Mouse (Mus musculus) C2C12 (cell line): Measurements from ENCODE around the gene Frk. TPM values are rescaled to one million over a fixed set of nuclear protein-coding genes. Genes with fewer than 3 reads are reported as not detected.

Experiments used
- H3K27me3 ChIP-seq: one replicate; pipeline ENCODE4 v1.6.1; 2011; ENCODE audit not compliant: control insufficient read depth, insufficient read depth, insufficient read length
- H3K36me3 ChIP-seq: one replicate; pipeline ENCODE4 v1.6.1; 2011; ENCODE audit not compliant: control insufficient read depth, insufficient read depth
- H3K4me3 ChIP-seq: one replicate; pipeline ENCODE4 v1.5.1; 2011; ENCODE audit warnings: mild to moderate bottlenecking, control low read depth; ENCODE audit not compliant: poor library complexity, insufficient read depth, severe bottlenecking
- H3K79me2 ChIP-seq: one replicate; pipeline ENCODE4 v1.6.1; 2011; ENCODE audit not compliant: control insufficient read depth, insufficient read depth
- H3K79me3 ChIP-seq: one replicate; pipeline ENCODE4 v1.6.1; 2011; ENCODE audit warnings: low read depth, control low read depth
- H3ac ChIP-seq: one replicate; pipeline ENCODE3; 2011; ENCODE audit warnings: low read depth; ENCODE audit not compliant: control insufficient read depth, insufficient read length
- CEBPB ChIP-seq: IDR thresholded peaks from one replicate; pipeline ENCODE4 v1.6.1; 2011; ENCODE audit warnings: low read depth, mild to moderate bottlenecking, control low read depth, moderate library complexity
- CTCF ChIP-seq: IDR thresholded peaks from one replicate; pipeline ENCODE4 v1.5.1; 2011; ENCODE audit not compliant: control insufficient read depth, insufficient read depth, insufficient read length
- FOSL1 ChIP-seq: IDR thresholded peaks from one replicate; pipeline ENCODE4 v1.8.0; 2011; ENCODE audit warnings: mild to moderate bottlenecking, low read length; ENCODE audit not compliant: poor library complexity, insufficient read depth, severe bottlenecking
- MAX ChIP-seq: IDR thresholded peaks from one replicate; pipeline ENCODE4 v1.6.1; 2011; ENCODE audit warnings: mild to moderate bottlenecking, control low read depth
- MYOD1 ChIP-seq: IDR thresholded peaks from one replicate; pipeline ENCODE4 v1.6.1; 2011; ENCODE audit warnings: low read depth; ENCODE audit not compliant: control insufficient read depth, insufficient read length
- MYOG ChIP-seq: IDR thresholded peaks from one replicate; pipeline ENCODE4 v1.6.1; 2011; ENCODE audit not compliant: control insufficient read depth, insufficient read length; ENCODE audit errors: extremely low read depth
- USF1 ChIP-seq: IDR thresholded peaks from one replicate; pipeline ENCODE4 v1.6.1; 2011; ENCODE audit warnings: low read depth, mild to moderate bottlenecking, control low read depth, moderate library complexity
- polyA plus RNA-seq: library from polyadenylated mRNA; unstranded; fragments of >200 nt; fragmentation: generic; extraction: Trizol; gene quantifications from one replicate; pipeline ENCODE4 v1.2.1, GENCODE M21; 2012; ENCODE audit warnings: missing spikeins

The Frk gene
- polyA plus RNA-seq, 1 experiment: 2.7 TPM

GRCm38 (mm10) chr10:34479942-34480455 lies 3.2 kb upstream of the Frk start:
- H3K36me3 ChIP-seq: no peaks in the 10 kb centered on the region
- H3K79me3 ChIP-seq: peaks cover 6% of the 10 kb centered on the region
- no peak overlapping the region for H3ac ChIP-seq
- TF ChIP-seq MYOD1 (no peak), MYOG (no peak), FOSL1 (no peak), USF1 (no peak), CTCF (no peak), MAX (no peak), CEBPB (no peak)
- peaks cover 14% of the 10 kb centered on the region for H3K79me2 ChIP-seq
- H3K27me3 ChIP-seq: no peaks in the 10 kb centered on the region
- H3K4me3 ChIP-seq: no peak overlapping the region

- Histone ChIP-seq H3K27me3 (no peaks in the 10 kb centered on the region), H3K4me3 (peak overlapping the region; percentile 54), H3K79me3 (peaks cover 9% of the 10 kb centered on the region), H3K79me2 (peaks cover 24% of the 10 kb centered on the region), H3K36me3 (no peaks in the 10 kb centered on the region), H3ac (peak overlapping the region; percentile 71)
- TF ChIP-seq CTCF (no peak), MYOG (no peak), FOSL1 (no peak), MAX (no peak), MYOD1 (no peak), CEBPB (no peak), USF1 (no peak)
These were observed 814 bp downstream of the Frk start for GRCm38 (mm10) chr10:34484014-34484411.

GRCm38 (mm10) chr10:34485079-34485478 lies 1.9 kb downstream of the Frk start:
- no peaks in the 10 kb centered on the region for H3K36me3 ChIP-seq
- peak overlapping the region; percentile 54 for H3K4me3 ChIP-seq
- H3K79me3 ChIP-seq: peaks cover 9% of the 10 kb centered on the region
- no peak overlapping the region for H3ac ChIP-seq
- no peaks in the 10 kb centered on the region for H3K27me3 ChIP-seq
- H3K79me2 ChIP-seq: peaks cover 24% of the 10 kb centered on the region
- TF ChIP-seq MYOD1 (no peak), CTCF (peak; percentile 25), MYOG (no peak), MAX (no peak), FOSL1 (no peak), USF1 (no peak), CEBPB (no peak)

GRCm38 (mm10) chr10:34507807-34508206 lies 24.6 kb downstream of the Frk start:
- no peak overlapping the region for H3ac ChIP-seq
- TF ChIP-seq MYOG: no peak
- TF ChIP-seq CTCF: no peak
- TF ChIP-seq CEBPB: peak; percentile 41
- TF ChIP-seq MAX: no peak
- peak; percentile 84 for TF ChIP-seq FOSL1
- H3K79me2 ChIP-seq: peaks cover 33% of the 10 kb centered on the region
- H3K4me3 ChIP-seq: no peak overlapping the region
- H3K36me3 ChIP-seq: no peaks in the 10 kb centered on the region
- H3K79me3 ChIP-seq: peaks cover 4% of the 10 kb centered on the region
- H3K27me3 ChIP-seq: no peaks in the 10 kb centered on the region

- no peaks in the 10 kb centered on the region for H3K36me3 ChIP-seq
- H3K27me3 ChIP-seq: no peaks in the 10 kb centered on the region
- peaks cover 4% of the 10 kb centered on the region for H3K79me3 ChIP-seq
- TF ChIP-seq FOSL1 (no peak), MAX (no peak), USF1 (no peak)
- peaks cover 41% of the 10 kb centered on the region for H3K79me2 ChIP-seq
- H3K4me3 ChIP-seq: no peak overlapping the region
- H3ac ChIP-seq: no peak overlapping the region
These were observed 25.4 kb downstream of the Frk start for GRCm38 (mm10) chr10:34508593-34508992.

- Histone ChIP-seq H3K79me2 (peaks cover 46% of the 10 kb centered on the region), H3K79me3 (no peaks in the 10 kb centered on the region), H3K27me3 (no peaks in the 10 kb centered on the region), H3K4me3 (no peak overlapping the region), H3ac (no peak overlapping the region), H3K36me3 (no peaks in the 10 kb centered on the region)
- TF ChIP-seq USF1: no peak
- TF ChIP-seq CTCF: no peak
- no peak for TF ChIP-seq MYOG
- TF ChIP-seq MAX: no peak
- no peak for TF ChIP-seq MYOD1
- no peak for TF ChIP-seq FOSL1
- TF ChIP-seq CEBPB: no peak
These were observed 26.1 kb downstream of the Frk start for GRCm38 (mm10) chr10:34509256-34509655.
